Comparison of ENCODE assay signal across 9 mouse cellular contexts in genomic region chr13:55178556-55178955, GRCm38 (mm10). TPM values are rescaled to one million over a fixed set of nuclear protein-coding genes. Genes with fewer than 3 reads are reported as not detected.
DNase-seq lines count a peak whose midpoint lies in the region; ATAC-seq lines count a peak whose summit lies in the region.
"Had no signal": no experiment of that assay in that cellular context is flagged by ENCODE, and none has a peak within 500 bp of the region (broad histone marks: within the 10 kb centered on the region; RNA-seq: fewer than 3 reads in every experiment).

No protein-coding gene starts in this region.

- H3K4me1 ChIP-seq in kidney, embryonic 16.5 days (ENCODE audit: insufficient read depth, low read length): peaks cover 6% of the 10 kb centered on the region
- H3K4me1 ChIP-seq in liver, embryonic 13.5 days (replicated peaks): peaks cover 24% of the 10 kb centered on the region
- H3K4me1 ChIP-seq in neural tube, embryonic 11.5 days (ENCODE audit: control insufficient read depth, insufficient read depth, low read length): no peaks in the 10 kb centered on the region

- DNase-seq in B cell, adult 2 months: peak; percentile 80 to 82
- peak; percentile 81 for DNase-seq in MN1 (ENCODE audit: low spot score)
- DNase-seq in cerebellum, postnatal 10 days: peak; percentile 86 to 88
- DNase-seq in frontal cortex, postnatal 25 days (ENCODE audit: low spot score in 2 of 2): peak; percentile 66
- DNase-seq in liver, embryonic 13.5 days: peak; percentile 51
- peak; percentile 82 for DNase-seq in neural tube, embryonic 11.5 days (ENCODE audit: low spot score)
- peak; percentile 71 for DNase-seq in thymus, postnatal 14 days

- 0 out of 2 replicates have a peak, but pooled peaks have one; percentile 43 for ATAC-seq in kidney, embryonic 16.5 days (ENCODE audit: low FRiP score, low TSS enrichment)
- no peak for ATAC-seq in liver, embryonic 13.5 days (ENCODE audit: low read depth)
- no peak for ATAC-seq in neural tube, embryonic 11.5 days (ENCODE audit: insufficient read depth, low FRiP score, low TSS enrichment)

- H3K4me2 ChIP-seq in kidney, embryonic 16.5 days (replicated peaks; ENCODE audit: low read depth, low read length): no peak overlapping the region
- no peak overlapping the region for H3K4me2 ChIP-seq in liver, embryonic 13.5 days
- no peak overlapping the region for H3K4me2 ChIP-seq in neural tube, embryonic 11.5 days (ENCODE audit: low read depth)
- H3K4me2 ChIP-seq: heart, embryonic 13.5 days had no signal

- no peaks in the 10 kb centered on the region for H3K36me3 ChIP-seq in kidney, embryonic 16.5 days (ENCODE audit: insufficient read depth, low read length)
- H3K36me3 ChIP-seq in liver, embryonic 13.5 days: no peaks in the 10 kb centered on the region
- H3K36me3 ChIP-seq in neural tube, embryonic 11.5 days (ENCODE audit: control insufficient read depth, insufficient read depth, low read length): no peaks in the 10 kb centered on the region
- H3K36me3 ChIP-seq: heart, embryonic 13.5 days had no signal

- H3K27me3 ChIP-seq in kidney, embryonic 16.5 days (ENCODE audit: insufficient read depth, low read length): no peaks in the 10 kb centered on the region
- no peaks in the 10 kb centered on the region for H3K27me3 ChIP-seq in liver, embryonic 13.5 days
- no peaks in the 10 kb centered on the region for H3K27me3 ChIP-seq in neural tube, embryonic 11.5 days (ENCODE audit: control insufficient read depth, insufficient read depth, low read length)
- H3K27me3 ChIP-seq: heart, embryonic 13.5 days had no signal

- H3K4me3 ChIP-seq in kidney, embryonic 16.5 days (ENCODE audit: low read length): no peak overlapping the region
- no peak overlapping the region for H3K4me3 ChIP-seq in liver, embryonic 13.5 days (replicated peaks)
- H3K4me3 ChIP-seq in neural tube, embryonic 11.5 days (ENCODE audit: low read depth, low read length): no peak overlapping the region
- H3K4me3 ChIP-seq: heart, embryonic 13.5 days had no signal

- no peaks in the 10 kb centered on the region for H3K9me3 ChIP-seq in kidney, embryonic 16.5 days (ENCODE audit: low read length)
- no peaks in the 10 kb centered on the region for H3K9me3 ChIP-seq in liver, embryonic 13.5 days (replicated peaks)
- H3K9me3 ChIP-seq in neural tube, embryonic 11.5 days (ENCODE audit: control insufficient read depth, low read length): no peaks in the 10 kb centered on the region
- H3K9me3 ChIP-seq: heart, embryonic 13.5 days had no signal

- WGBS in kidney, embryonic 16.5 days: 36% methylated on average over 2 of the region's 2 CpGs
- 39% methylated on average over 2 of the region's 2 CpGs for WGBS in liver, embryonic 13.5 days (ENCODE audit: insufficient replicate concordance)
- 38% methylated on average over 2 of the region's 2 CpGs for WGBS in neural tube, embryonic 11.5 days

- H3K9ac ChIP-seq in kidney, embryonic 16.5 days (replicated peaks; ENCODE audit: low read length): no peak overlapping the region
- H3K9ac ChIP-seq in liver, embryonic 13.5 days: no peak overlapping the region
- H3K9ac ChIP-seq in neural tube, embryonic 11.5 days (ENCODE audit: low read length): no peak overlapping the region
- H3K9ac ChIP-seq: heart, embryonic 13.5 days had no signal

- H3K27ac ChIP-seq in kidney, embryonic 16.5 days (ENCODE audit: low read length): no peak overlapping the region
- no peak overlapping the region for H3K27ac ChIP-seq in liver, embryonic 13.5 days
- no peak overlapping the region for H3K27ac ChIP-seq in neural tube, embryonic 11.5 days (ENCODE audit: low read depth, low read length)
- H3K27ac ChIP-seq: heart, embryonic 13.5 days had no signal

RNA-seq across cellular contexts. Expression of gene Fgfr4, which starts 26.1 kb away (rescaled TPM):
- 21.8 and 23.0 TPM in 2 replicates for polyA plus RNA-seq in kidney, embryonic 16.5 days (2015; fragmentation: Nextera tagmentation; extraction: Ambion mirVana)
- 4.2 and 5.4 TPM in 2 replicates for polyA plus RNA-seq in liver, embryonic 13.5 days (2015; fragmentation: Nextera tagmentation; extraction: Ambion mirVana)
- 3.0 and 3.2 TPM in 2 replicates for polyA plus RNA-seq in neural tube, embryonic 11.5 days (2014; fragmentation: Nextera tagmentation; extraction: Ambion mirVana)

RNA-seq across cellular contexts. Expression of gene Nsd1, which starts 31.0 kb away (rescaled TPM):
- 49.6 and 58.6 TPM in 2 replicates for polyA plus RNA-seq in kidney, embryonic 16.5 days (2015; fragmentation: Nextera tagmentation; extraction: Ambion mirVana)
- 15.5 and 19.8 TPM in 2 replicates for polyA plus RNA-seq in liver, embryonic 13.5 days (2015; fragmentation: Nextera tagmentation; extraction: Ambion mirVana)
- 68.2 and 69.8 TPM in 2 replicates for polyA plus RNA-seq in neural tube, embryonic 11.5 days (2014; fragmentation: Nextera tagmentation; extraction: Ambion mirVana)

RNA-seq across cellular contexts. Expression of gene Gm17617, which starts 45.2 kb away (rescaled TPM):
- not detected in 2 replicates for polyA plus RNA-seq in kidney, embryonic 16.5 days (2015; fragmentation: Nextera tagmentation; extraction: Ambion mirVana)
- not detected in 2 replicates for polyA plus RNA-seq in liver, embryonic 13.5 days (2015; fragmentation: Nextera tagmentation; extraction: Ambion mirVana)
- polyA plus RNA-seq in neural tube, embryonic 11.5 days (2014; fragmentation: Nextera tagmentation; extraction: Ambion mirVana): not detected in 2 replicates
- polyA plus RNA-seq: heart, embryonic 13.5 days had no signal
